Mouse (Mus musculus) neutrophil, adult 83 days (primary cell): ENCODE results near the gene Crygb. TPM values are rescaled to one million over a fixed set of nuclear protein-coding genes. Genes with fewer than 3 reads are reported as not detected.

Experiments
- total RNA-seq, 2 experiments: library from RNA; stranded (reverse); gene quantifications; one replicate each; pipeline ENCODE4 v1.2.4; 2023

The Crygb gene
- total RNA-seq: not detected

DNA sequence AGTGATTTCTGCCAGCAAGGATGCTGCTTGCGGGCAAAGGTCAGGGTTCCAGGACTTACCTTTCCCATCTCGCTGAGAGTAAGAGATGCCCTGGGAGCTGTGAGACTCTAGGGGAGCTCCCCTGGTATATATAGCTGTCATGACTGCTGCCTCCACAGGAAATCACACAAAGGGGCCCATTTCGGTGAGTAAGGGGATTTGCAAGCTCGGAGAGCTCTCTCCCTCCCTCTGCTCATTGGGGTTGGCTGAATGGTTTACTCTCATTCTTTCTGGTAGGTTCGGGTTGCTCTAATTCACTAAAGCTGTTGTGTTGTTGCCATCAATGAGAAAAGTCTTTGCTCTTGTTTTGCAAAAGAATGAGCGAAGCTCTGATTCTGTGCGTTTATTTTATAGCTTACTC, at the start of gene Crygb:
TSS of gene Crygb (minus strand) at position 101 of the 400 bp plus-strand sequence.

DNA sequence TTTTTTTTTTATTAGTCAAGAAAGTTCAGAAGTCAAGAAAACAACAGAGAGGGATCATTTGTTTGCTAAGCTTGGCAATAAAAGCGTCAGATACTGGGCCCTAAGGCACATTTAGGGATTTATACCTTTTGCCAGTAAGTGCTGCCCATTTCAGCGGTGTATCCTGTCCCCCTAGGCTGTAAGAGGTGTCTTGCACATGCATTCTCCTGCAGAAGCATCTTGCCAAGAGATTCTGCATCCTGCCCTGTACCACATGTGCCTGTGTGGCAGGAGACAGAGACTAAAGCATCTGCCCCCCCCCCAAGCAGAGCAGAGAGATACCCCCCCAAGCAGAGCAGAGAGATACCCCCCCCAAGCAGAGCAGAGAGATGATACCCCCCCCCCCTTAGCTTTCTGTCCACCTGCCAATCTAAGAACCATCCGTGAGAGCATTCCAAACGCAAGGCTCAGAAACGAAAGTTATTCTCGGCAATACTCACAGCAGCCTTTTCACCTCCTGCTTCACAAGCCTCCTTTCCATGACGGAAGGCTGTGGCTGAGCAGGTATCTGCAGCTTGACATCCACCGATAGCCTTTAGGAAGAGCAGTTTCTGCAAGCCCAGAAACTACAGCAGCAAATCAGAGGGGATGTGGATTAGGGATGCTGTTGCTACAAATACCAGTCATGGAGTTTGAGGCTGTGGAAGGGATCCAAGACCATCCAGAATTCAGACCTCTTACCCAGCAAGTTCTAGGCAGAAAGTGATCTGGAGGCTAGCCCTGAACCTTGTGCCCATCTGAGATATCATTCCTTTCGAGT, 40.7 kb upstream of the Crygb start, which contains the start of gene D630023F18Rik:
TSS of gene D630023F18Rik (minus strand) at position 641 of the 799 bp plus-strand sequence.

DNA sequence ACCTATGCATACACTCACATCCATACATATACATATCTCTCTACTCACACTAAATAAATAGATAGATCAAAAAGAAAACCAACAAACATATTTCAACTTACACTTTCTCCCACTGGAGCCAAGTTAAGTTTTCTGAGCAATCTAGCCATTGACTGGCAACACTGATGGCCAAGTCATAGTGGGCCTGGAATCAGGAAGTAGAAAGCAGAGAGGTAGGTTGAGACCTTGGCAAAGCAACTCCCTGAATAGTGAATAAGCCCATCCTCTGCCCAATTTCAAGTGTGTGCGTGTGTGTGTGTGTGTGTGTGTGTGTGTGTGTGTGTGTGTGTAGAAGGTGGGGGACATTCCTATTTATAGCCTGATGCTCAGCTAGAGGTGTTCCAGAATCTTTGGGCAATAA, 37.4 kb upstream of the Crygb start, which contains the start of gene Gm28845:
TSS of gene Gm28845 (minus strand) at position 121 of the 400 bp plus-strand sequence.

DNA sequence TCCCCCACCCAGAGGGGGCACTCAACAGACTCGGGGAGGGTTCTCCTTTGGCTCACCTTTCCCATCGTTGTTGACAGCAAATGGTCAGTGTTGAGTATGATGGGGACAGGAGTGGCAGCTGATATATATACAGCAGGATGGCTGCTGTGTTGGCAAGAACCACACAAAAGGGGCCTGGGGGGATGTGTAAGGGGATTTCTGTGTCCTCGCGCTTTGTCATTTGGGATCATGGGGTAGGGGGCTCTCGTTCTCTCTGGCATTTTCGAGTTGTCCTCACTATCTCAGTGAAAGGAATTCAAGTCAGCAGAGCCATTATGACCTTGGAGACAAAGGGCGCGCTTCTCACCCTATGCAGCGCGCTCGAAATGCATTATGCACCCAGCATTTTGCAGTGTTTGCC, 21.2 kb upstream of the Crygb start, which contains the start of gene Cryga:
TSS of gene Cryga (minus strand) at position 101 of the 400 bp plus-strand sequence.

DNA sequence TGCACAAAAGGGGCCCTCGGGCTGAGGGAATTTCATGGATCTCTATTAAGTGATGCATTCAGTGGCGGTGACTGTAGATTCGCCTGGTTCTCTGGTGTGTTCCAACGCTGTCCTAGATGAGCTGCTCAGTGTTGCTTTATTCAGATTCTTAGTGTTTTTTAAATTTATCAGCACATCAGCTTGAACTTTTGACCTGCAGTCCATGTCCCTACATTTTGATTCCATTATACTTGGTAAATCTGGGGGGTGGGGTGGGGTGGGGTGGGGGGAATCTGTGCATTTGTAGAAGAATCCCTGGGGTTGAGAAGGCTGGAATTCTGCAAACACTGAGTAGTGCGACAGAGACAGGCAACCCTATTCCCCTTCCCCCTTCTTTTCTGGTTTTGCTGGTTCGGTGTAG, 8.5 kb downstream of the Crygb start, which contains the start of gene Crygc:
TSS of gene Crygc (minus strand) at position 101 of the 400 bp plus-strand sequence.

DNA sequence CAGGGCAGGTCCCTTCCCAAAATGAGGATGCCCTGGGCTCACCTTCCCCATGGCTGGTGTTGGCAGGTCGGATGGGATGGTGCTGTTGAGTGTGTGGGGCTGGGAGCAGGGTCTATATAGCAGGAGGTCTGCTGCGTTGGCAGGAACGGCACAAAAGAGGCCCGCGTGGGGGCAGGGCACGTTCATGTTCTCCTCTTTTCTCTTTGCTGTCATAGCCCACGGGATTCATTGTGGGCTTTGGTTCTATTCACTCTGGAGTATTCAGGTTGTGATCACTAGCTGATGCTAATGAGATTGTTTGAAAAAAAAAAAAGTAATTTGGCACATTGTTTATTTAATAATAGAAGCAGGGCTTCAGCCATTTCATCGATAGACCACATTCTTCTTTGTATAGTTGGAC, 18.7 kb downstream of the Crygb start, which contains the start of gene Crygd:
TSS of gene Crygd (minus strand) at position 101 of the 400 bp plus-strand sequence.

DNA sequence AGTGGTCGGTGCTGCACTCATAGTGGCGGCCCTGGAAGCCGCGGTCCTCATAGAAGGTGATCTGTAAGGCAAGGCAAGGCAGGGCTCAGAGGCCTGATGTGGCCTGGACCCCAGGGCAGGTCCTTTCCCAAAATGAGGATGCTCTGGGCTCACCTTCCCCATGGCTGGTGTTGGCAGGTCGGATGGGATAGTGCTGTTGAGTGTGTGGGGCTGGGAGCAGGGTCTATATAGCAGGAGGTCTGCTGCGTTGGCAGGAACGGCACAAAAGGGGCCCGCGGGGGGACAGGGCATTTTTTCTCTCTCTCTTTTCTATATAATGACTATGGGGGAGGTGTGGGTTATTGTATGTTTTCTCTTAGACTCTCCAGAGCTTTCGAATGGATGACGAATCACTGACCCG, 31.1 kb downstream of the Crygb start, which contains the start of gene Cryge:
TSS of gene Cryge (minus strand) at position 198 of the 400 bp plus-strand sequence.

DNA sequence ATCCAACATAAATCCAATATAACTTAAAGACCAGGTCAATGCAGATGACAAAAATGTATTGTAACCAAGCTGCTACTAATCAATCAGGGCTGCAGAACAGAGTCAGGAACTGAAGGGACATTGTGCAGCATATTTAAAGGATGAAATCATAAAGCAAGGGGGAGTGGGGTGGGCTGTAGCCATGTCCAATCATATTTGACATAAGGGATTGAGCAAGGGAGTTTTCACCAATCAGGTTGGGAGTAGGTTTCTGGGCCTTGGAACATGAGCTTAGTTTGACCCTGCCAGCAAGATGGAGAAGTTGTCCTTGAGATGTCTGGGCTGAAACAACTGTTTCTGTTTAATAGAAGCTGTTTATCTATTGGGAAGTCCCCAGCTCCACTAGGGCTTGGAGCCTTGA, 49.4 kb downstream of the Crygb start, which contains the start of gene Akr1cl:
TSS of gene Akr1cl (minus strand) at position 119 of the 400 bp plus-strand sequence.

Other genes with a start within 250 kb of the Crygb start
- gene Plekhm3, start 125.5 kb downstream of the Crygb start, total RNA-seq: 10 to 100 TPM; 47.6 to 61.1 TPM
- not detected for gene Akr1cl, start 49.5 kb downstream of the Crygb start, total RNA-seq
- gene Cryge, start 31.1 kb downstream of the Crygb start, total RNA-seq: not detected
- gene Crygd, start 18.8 kb downstream of the Crygb start, total RNA-seq: not detected
- gene Crygc, start 8.6 kb downstream of the Crygb start, total RNA-seq: not detected
- not detected for gene Cryga, start 21.1 kb upstream of the Crygb start, total RNA-seq
- not detected for gene Gm28845, start 37.3 kb upstream of the Crygb start, total RNA-seq
- 1 to 10 TPM in 1 of 2 experiments, under 1 TPM in 1; 0.96 to 1.1 TPM for gene D630023F18Rik, start 40.9 kb upstream of the Crygb start, total RNA-seq
- gene Idh1, start 104.2 kb upstream of the Crygb start, total RNA-seq: 10 to 100 TPM; 85.6 to 89.4 TPM
- gene Pikfyve, start 104.4 kb upstream of the Crygb start, total RNA-seq: 10 to 100 TPM; 32.2 to 36.3 TPM
- not detected for gene Pth2r, start 199.8 kb upstream of the Crygb start, total RNA-seq